Mouse (Mus musculus) limb, embryonic 10.5 days (tissue): ENCODE data around the gene Neurod1. TPM values are rescaled to one million over a fixed set of nuclear protein-coding genes. Genes with fewer than 3 reads are reported as not detected.

ENCODE experiments used
- DNase-seq: peaks from one replicate; pipeline ENCODE4 v3.0.0-alpha.2; 2017; ENCODE audit warnings: low spot score
- H3K27ac ChIP-seq: fragments of 300-500 bp; sonication (generic); 2 replicates; pipeline ENCODE4 v1.5.1; 2016; ENCODE audit warnings: mild to moderate bottlenecking
- H3K27me3 ChIP-seq: fragments of 300-500 bp; sonication (generic); 2 replicates; pipeline ENCODE4 v1.6.1; 2016; ENCODE audit warnings: low read depth, mild to moderate bottlenecking; ENCODE audit not compliant: poor library complexity, severe bottlenecking
- H3K36me3 ChIP-seq: fragments of 300-500 bp; sonication (generic); 2 replicates; pipeline ENCODE4 v1.6.1; 2016; ENCODE audit warnings: mild to moderate bottlenecking, moderate library complexity
- H3K4me1 ChIP-seq: fragments of 300-500 bp; sonication (generic); 2 replicates; pipeline ENCODE4 v1.6.1; 2016
- H3K4me3 ChIP-seq: fragments of 300-500 bp; sonication (generic); 2 replicates; pipeline ENCODE4 v1.5.1; 2016; ENCODE audit warnings: mild to moderate bottlenecking, moderate library complexity
- H3K9me3 ChIP-seq: fragments of 300-500 bp; sonication (generic); replicated peaks from 2 replicates; pipeline ENCODE4 v1.6.1; 2016; ENCODE audit warnings: mild to moderate bottlenecking
- WGBS: fragments of 180-500 bp; shearing (Covaris S2); methylation state at CpG from one replicate; pipeline ENCODE4 v1.1.7; 2016; 5-methylcytosine and 5-hydroxymethylcytosine counted together
- polyA plus RNA-seq: library from polyadenylated mRNA; unstranded; fragments of >200 nt; fragmentation: Nextera tagmentation; extraction: Ambion mirVana; gene quantifications from 2 replicates; pipeline ENCODE4 v1.2.1, GENCODE M21; 2016

Neurod1 gene
- polyA plus RNA-seq: 0.06 TPM in 1 of 2 replicates, not detected in the other

DNA sequence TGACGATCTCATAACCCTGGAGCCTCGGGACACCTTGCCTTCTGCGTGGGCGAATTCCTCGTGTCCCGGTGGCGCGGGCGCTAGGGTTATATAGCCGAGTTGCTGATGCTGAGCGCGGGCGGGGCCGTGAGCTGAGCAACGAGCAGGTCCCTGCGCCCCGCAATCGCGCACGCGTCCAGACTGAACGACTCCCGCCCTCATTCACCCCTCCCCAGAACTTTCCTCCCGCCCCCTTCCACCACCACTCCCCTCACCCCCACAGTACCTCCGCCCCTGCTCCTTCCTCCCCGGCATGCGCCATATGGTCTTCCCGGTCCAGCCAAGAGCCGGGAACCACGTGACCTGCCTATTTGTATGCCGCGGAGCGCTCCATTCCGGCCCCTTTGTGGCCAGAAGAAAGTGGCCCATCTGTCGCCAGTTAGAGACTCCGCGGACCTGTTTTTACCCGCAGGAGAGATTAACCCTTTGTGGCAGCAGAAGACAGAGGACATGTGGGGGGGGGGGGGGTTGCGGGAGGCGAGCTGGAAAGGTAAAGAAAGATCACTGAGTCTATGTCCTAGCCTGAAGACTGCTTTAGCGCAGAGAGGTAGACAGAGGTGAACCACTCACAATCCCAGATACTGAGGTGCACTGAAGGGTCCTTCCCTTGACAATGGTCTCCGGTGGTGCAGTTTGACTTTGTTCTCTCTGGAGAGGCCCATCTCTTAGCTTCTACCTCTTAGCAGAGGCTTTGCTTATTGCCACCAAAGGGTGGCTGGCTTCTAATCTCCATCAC is at the start of gene Neurod1, which contains the start of gene Cerkl:
TSS of gene Neurod1 (minus strand) at position 177 of the 775 bp plus-strand sequence.
TSS of gene Cerkl (minus strand) at position 211 of the 775 bp plus-strand sequence.
- peak; percentile 84 for DNase-seq
- H3K4me3 ChIP-seq: peak within 1 kb of the TSS; percentile 48
- peaks cover 92% of the 10 kb centered on the region for H3K27me3 ChIP-seq
- H3K4me1 ChIP-seq: peaks cover 36% of the 10 kb centered on the region
- no peak within 1 kb of the TSS for H3K27ac ChIP-seq
- H3K36me3 ChIP-seq: no peaks in the 10 kb centered on the region
- H3K9me3 ChIP-seq: no peaks in the 10 kb centered on the region
- 1% methylated on average over 42 of the region's 42 CpGs for WGBS

- Histone ChIP-seq H3K4me3 (no peak overlapping the region), H3K27ac (no peak overlapping the region), H3K4me1 (no peaks in the 10 kb centered on the region), H3K36me3 (no peaks in the 10 kb centered on the region), H3K9me3 (no peaks in the 10 kb centered on the region), H3K27me3 (no peaks in the 10 kb centered on the region)
- DNase-seq: peak; percentile 79
- 36% methylated on average over 10 of the region's 10 CpGs for WGBS
Observed at GRCm38 (mm10) chr2:79498990-79499755, 42.6 kb upstream of the Neurod1 start.

DNA sequence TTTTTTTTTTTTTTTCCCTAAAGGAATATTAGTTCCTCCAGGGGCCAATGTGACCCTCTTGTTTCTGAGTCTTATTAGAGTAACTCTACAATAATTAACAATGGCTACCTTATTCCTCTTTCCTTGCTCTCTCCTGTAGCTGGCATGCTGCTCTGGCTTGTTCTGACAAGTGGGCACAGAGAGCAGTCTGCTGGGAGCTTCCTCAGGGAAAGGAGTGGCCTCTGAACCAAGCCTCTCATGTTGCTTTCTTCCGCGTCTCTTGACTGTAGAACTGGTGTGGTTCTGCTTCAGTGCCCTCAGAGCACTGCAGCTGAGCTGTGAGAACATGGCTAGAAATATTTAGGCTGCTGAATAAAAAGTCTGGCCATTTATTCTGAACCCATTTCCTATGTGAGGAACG is 28.6 kb upstream of the Neurod1 start:
- DNase-seq: no peak
- 62% methylated on average over 3 of the region's 3 CpGs for WGBS

GRCm38 (mm10) chr2:79482511-79482910 is 26.0 kb upstream of the Neurod1 start:
- Histone ChIP-seq H3K36me3 (no peaks in the 10 kb centered on the region), H3K9me3 (no peaks in the 10 kb centered on the region), H3K4me1 (no peaks in the 10 kb centered on the region), H3K27me3 (no peaks in the 10 kb centered on the region), H3K27ac (no peak overlapping the region), H3K4me3 (no peak overlapping the region)
- WGBS: 84% methylated on average over 2 of the region's 2 CpGs
- no peak for DNase-seq

More for the DNA sequence above, 28.6 kb upstream of the Neurod1 start:
- Histone ChIP-seq H3K27me3 (no peaks in the 10 kb centered on the region), H3K36me3 (no peaks in the 10 kb centered on the region), H3K4me1 (no peaks in the 10 kb centered on the region), H3K4me3 (no peak overlapping the region), H3K27ac (no peak overlapping the region), H3K9me3 (no peaks in the 10 kb centered on the region)

- Histone ChIP-seq H3K4me1 (peaks cover 19% of the 10 kb centered on the region), H3K27me3 (peaks cover 39% of the 10 kb centered on the region), H3K27ac (no peak overlapping the region), H3K9me3 (no peaks in the 10 kb centered on the region), H3K36me3 (no peaks in the 10 kb centered on the region), H3K4me3 (no peak overlapping the region)
- 77% methylated on average over 4 of the region's 4 CpGs for WGBS
- no peak for DNase-seq
Observed at GRCm38 (mm10) chr2:79462411-79462810, 5.9 kb upstream of the Neurod1 start.

- H3K4me1 ChIP-seq: peaks cover 22% of the 10 kb centered on the region
- H3K9me3 ChIP-seq: no peaks in the 10 kb centered on the region
- 86% methylated on average over 2 of the region's 2 CpGs for WGBS
- H3K36me3 ChIP-seq: no peaks in the 10 kb centered on the region
- H3K27ac ChIP-seq: no peak overlapping the region
- no peak overlapping the region for H3K4me3 ChIP-seq
- H3K27me3 ChIP-seq: peaks cover 44% of the 10 kb centered on the region
- no peak for DNase-seq
Observed at GRCm38 (mm10) chr2:79461861-79462260, 5.3 kb upstream of the Neurod1 start.

GRCm38 (mm10) chr2:79460586-79460985 is 4.0 kb upstream of the Neurod1 start:
- no peaks in the 10 kb centered on the region for H3K36me3 ChIP-seq
- WGBS: 0% methylated on average over 2 of the region's 2 CpGs
- peak; percentile 52 for DNase-seq
- H3K9me3 ChIP-seq: no peaks in the 10 kb centered on the region
- H3K27me3 ChIP-seq: peaks cover 57% of the 10 kb centered on the region
- H3K27ac ChIP-seq: no peak overlapping the region
- peaks cover 29% of the 10 kb centered on the region for H3K4me1 ChIP-seq
- no peak overlapping the region for H3K4me3 ChIP-seq

DNA sequence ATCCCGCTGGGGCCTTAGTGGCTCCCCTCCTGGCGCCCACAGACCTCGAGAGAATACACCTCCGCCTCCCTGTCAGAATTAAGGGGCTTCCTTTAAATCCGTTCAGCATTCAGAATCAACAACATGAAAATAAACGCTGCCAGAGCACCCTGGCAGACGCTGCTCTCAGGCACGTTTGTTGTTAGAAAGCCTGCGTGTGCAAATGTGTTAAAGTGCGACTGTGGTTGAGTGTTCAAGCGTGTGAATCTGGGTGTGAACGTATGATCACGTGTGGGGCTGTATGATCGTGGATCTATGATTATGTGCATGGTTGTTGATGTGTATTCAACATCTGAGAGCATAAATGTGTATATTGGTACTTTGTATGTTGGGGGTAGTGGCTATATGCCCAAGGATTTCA is 3.6 kb upstream of the Neurod1 start:
- Histone ChIP-seq H3K4me1 (peaks cover 29% of the 10 kb centered on the region), H3K4me3 (no peak overlapping the region), H3K27ac (no peak overlapping the region), H3K9me3 (no peaks in the 10 kb centered on the region), H3K36me3 (no peaks in the 10 kb centered on the region), H3K27me3 (peaks cover 62% of the 10 kb centered on the region)
- WGBS: 9% methylated on average over 14 of the region's 14 CpGs
- no peak for DNase-seq

- DNase-seq: peak; percentile 39
- 1% methylated on average over 44 of the region's 44 CpGs for WGBS
- H3K4me1 ChIP-seq: peaks cover 31% of the 10 kb centered on the region
- H3K9me3 ChIP-seq: no peaks in the 10 kb centered on the region
- no peaks in the 10 kb centered on the region for H3K36me3 ChIP-seq
- no peak overlapping the region for H3K27ac ChIP-seq
- H3K27me3 ChIP-seq: peaks cover 69% of the 10 kb centered on the region
- H3K4me3 ChIP-seq: peak overlapping the region; percentile 31
Observed at GRCm38 (mm10) chr2:79459061-79460045, 2.8 kb upstream of the Neurod1 start.

DNA sequence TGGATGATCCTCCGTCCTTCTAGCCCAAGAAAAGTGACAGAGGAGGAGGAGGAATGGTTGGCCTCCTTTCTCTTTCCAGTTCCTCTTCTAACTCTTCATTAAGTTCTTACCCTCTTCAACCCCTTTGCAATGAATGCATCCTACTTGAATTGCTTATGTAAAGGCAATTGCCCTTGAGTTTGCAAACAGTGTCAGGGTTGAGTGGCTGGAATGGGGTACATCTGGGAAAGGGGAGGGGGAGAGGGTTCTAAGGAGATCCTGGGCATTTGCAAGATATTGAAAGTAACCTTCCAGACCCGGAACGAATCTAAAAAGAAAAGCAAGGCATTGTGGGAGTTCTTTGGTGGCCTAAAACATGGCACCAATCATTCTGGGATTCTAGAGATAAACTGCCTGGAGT is 1.4 kb upstream of the Neurod1 start:
- no peak for DNase-seq
- Histone ChIP-seq H3K4me1 (peaks cover 36% of the 10 kb centered on the region), H3K9me3 (no peaks in the 10 kb centered on the region), H3K27me3 (peaks cover 84% of the 10 kb centered on the region), H3K36me3 (no peaks in the 10 kb centered on the region), H3K27ac (no peak overlapping the region), H3K4me3 (no peak overlapping the region)
- WGBS: 28% methylated on average over 3 of the region's 3 CpGs

GRCm38 (mm10) chr2:79457434-79457833 is 883 bp upstream of the Neurod1 start:
- peaks cover 36% of the 10 kb centered on the region for H3K4me1 ChIP-seq
- H3K27ac ChIP-seq: no peak overlapping the region
- peaks cover 88% of the 10 kb centered on the region for H3K27me3 ChIP-seq
- H3K36me3 ChIP-seq: no peaks in the 10 kb centered on the region
- no peak overlapping the region for H3K4me3 ChIP-seq
- 53% methylated on average over 3 of the region's 3 CpGs for WGBS
- no peaks in the 10 kb centered on the region for H3K9me3 ChIP-seq
- no peak for DNase-seq

DNA sequence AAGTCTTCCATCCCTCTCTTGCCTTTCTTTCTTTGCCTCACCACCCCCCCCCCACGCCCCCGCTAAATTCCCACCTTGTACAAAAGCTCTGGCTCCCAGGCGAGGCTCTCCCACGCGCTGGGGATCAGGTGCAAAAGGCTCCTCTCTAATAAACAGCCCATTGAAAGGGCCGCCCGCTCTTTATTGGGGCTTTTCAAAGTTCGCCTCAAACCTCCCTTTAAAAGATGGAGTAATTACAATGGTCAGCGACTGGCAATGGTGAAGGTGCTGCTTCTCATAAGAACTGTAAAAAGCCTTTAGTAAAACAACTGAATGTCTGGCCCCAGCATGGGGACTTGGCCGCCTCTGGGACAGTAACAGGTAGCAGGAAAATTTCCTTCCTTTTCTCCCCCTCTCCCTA is 905 bp downstream of the Neurod1 start:
- Histone ChIP-seq H3K4me3 (no peak overlapping the region), H3K27ac (no peak overlapping the region), H3K36me3 (no peaks in the 10 kb centered on the region), H3K27me3 (peaks cover 97% of the 10 kb centered on the region), H3K9me3 (no peaks in the 10 kb centered on the region), H3K4me1 (peaks cover 36% of the 10 kb centered on the region)
- DNase-seq: no peak
- 2% methylated on average over 10 of the region's 10 CpGs for WGBS
